Comparison of ENCODE assay signal across 8 mouse cellular contexts in genomic region chr2:158770126-158770757, GRCm38 (mm10). TPM values are rescaled to one million over a fixed set of nuclear protein-coding genes. Genes with fewer than 3 reads are reported as not detected.
DNase-seq lines count a peak whose midpoint lies in the region; ATAC-seq and TF ChIP-seq lines count a peak whose summit lies in the region.

No protein-coding gene starts in this region.

- peak overlapping the region; percentile 85 for H3K4me3 ChIP-seq in limb, embryonic 10.5 days
- peak overlapping the region; percentile 63 for H3K4me3 ChIP-seq in stomach, postnatal 0 days (ENCODE audit: low read depth, low read length)

- no peak for TF ChIP-seq CTCF in stomach, postnatal 0 days (IDR thresholded peaks at IDR 0.05; ENCODE audit: low read depth)

- H3K9me3 ChIP-seq in limb, embryonic 10.5 days (replicated peaks), result no peaks in the 10 kb centered on the region
- no peaks in the 10 kb centered on the region for H3K9me3 ChIP-seq in stomach, postnatal 0 days (ENCODE audit: control insufficient read depth, low read length)

- no peaks in the 10 kb centered on the region for H3K27me3 ChIP-seq in limb, embryonic 10.5 days (ENCODE audit: low read depth, poor library complexity, severe bottlenecking)
- H3K27me3 ChIP-seq in stomach, postnatal 0 days (ENCODE audit: control insufficient read depth, insufficient read depth, low read length), result no peaks in the 10 kb centered on the region

- H3K27ac ChIP-seq in limb, embryonic 10.5 days, result 0 out of 2 replicates have a peak overlapping the region, but pooled peaks have one; percentile 12
- peak overlapping the region; percentile 41 for H3K27ac ChIP-seq in stomach, postnatal 0 days (replicated peaks)

- no peak for ATAC-seq in stomach, postnatal 0 days (ENCODE audit: low FRiP score, low TSS enrichment)

- peaks cover 37% of the 10 kb centered on the region for H3K36me3 ChIP-seq in limb, embryonic 10.5 days
- no peaks in the 10 kb centered on the region for H3K36me3 ChIP-seq in stomach, postnatal 0 days (ENCODE audit: control insufficient read depth, insufficient read depth, low read length)

- WGBS in limb, embryonic 10.5 days, result 60% methylated on average over 13 of the region's 13 CpGs
- 20% methylated on average over 13 of the region's 13 CpGs for WGBS in stomach, postnatal 0 days

- no peak for TF ChIP-seq EP300 in stomach, postnatal 0 days (optimal IDR thresholded peaks at IDR 0.05)

- peak; percentile 24 for DNase-seq in embryo, embryonic 11 days
- no peak for DNase-seq in embryo, embryonic 10.5 days (ENCODE audit: low spot score)
- peak; percentile 40 for DNase-seq in right cerebral cortex, postnatal 4 days
- no peak for DNase-seq in right cerebral cortex, postnatal 14 days
- DNase-seq in limb, embryonic 10.5 days (ENCODE audit: low spot score), result no peak
- DNase-seq in stomach, postnatal 0 days (ENCODE audit: low spot score), result peak; percentile 48
- no peak for DNase-seq in urinary bladder, adult 18-20 months (ENCODE audit: low spot score in 2 of 2)
- DNase-seq in cerebellum, postnatal 25 days, result no peak

- H3K4me1 ChIP-seq in limb, embryonic 10.5 days, result peaks cover 52% of the 10 kb centered on the region
- peaks cover 10% of the 10 kb centered on the region for H3K4me1 ChIP-seq in stomach, postnatal 0 days (replicated peaks; ENCODE audit: control insufficient read depth, insufficient read depth)

- H3K9ac ChIP-seq in stomach, postnatal 0 days (ENCODE audit: low read length), result no peak overlapping the region

- peak overlapping the region; percentile 97 for H3K4me2 ChIP-seq in stomach, postnatal 0 days (replicated peaks; ENCODE audit: low read depth)

RNA-seq across cellular contexts. Expression of gene Fam83d, which starts 2.3 kb away (rescaled TPM):
- 47.7 and 53.3 TPM in 2 replicates for polyA plus RNA-seq in limb, embryonic 10.5 days (2016; fragmentation: Nextera tagmentation; extraction: Ambion mirVana)
- polyA plus RNA-seq in stomach, postnatal 0 days (2015; fragmentation: Nextera tagmentation; extraction: Ambion mirVana), result 61.1 and 61.3 TPM in 2 replicates

RNA-seq across cellular contexts. Expression of gene Dhx35, which starts 24.4 kb away (rescaled TPM):
- polyA plus RNA-seq in limb, embryonic 10.5 days (2016; fragmentation: Nextera tagmentation; extraction: Ambion mirVana), result 19.7 and 22.0 TPM in 2 replicates
- 5.6 and 6.5 TPM in 2 replicates for polyA plus RNA-seq in stomach, postnatal 0 days (2015; fragmentation: Nextera tagmentation; extraction: Ambion mirVana)

Comparison
In these comparisons a context has a peak if more than half of its experiments do, and no peak if none do; other contexts are left out.
1. DNase-seq: peak in embryo, embryonic 11 days (single experiment), right cerebral cortex, postnatal 4 days (single experiment) and stomach, postnatal 0 days (single experiment); none in embryo, embryonic 10.5 days (single experiment), right cerebral cortex, postnatal 14 days (single experiment), limb, embryonic 10.5 days (single experiment), urinary bladder, adult 18-20 months (0 of 2) and cerebellum, postnatal 25 days (0 of 2).